Mouse (Mus musculus) megakaryocyte, embryonic 14.5 days (primary cell): Measurements from ENCODE around the gene Nhlrc1.

ENCODE experiments used
- FLI1 ChIP-seq: IDR thresholded peaks from 2 replicates; pipeline ENCODE4 v1.6.1; 2012; ENCODE audit warnings: low read length, inconsistent platforms, mixed read lengths
- GATA1 ChIP-seq: IDR thresholded peaks from 3 replicates; pipeline ENCODE4 v1.6.1; 2012; ENCODE audit warnings: mixed read lengths, low read length, inconsistent platforms, borderline replicate concordance

GRCm38 (mm10) chr13:47043833-47044616 lies 29.4 kb upstream of the Nhlrc1 start:
- TF ChIP-seq GATA1 (no peak), FLI1 (no peak)
